Mouse (Mus musculus) lung, embryonic 14.5 days (tissue): ENCODE measurements around the gene Tacc2. TPM values are rescaled to one million over a fixed set of nuclear protein-coding genes. Genes with fewer than 3 reads are reported as not detected.

Experiments used
- ATAC-seq: fragments of 200-750 bp; cut with Nextera tagmentation; 2 replicates; pipeline ENCODE4 v1.8.0; 2017; ENCODE audit warnings: mild to moderate bottlenecking, moderate TSS enrichment, moderate library complexity; ENCODE audit not compliant: insufficient read depth
- DNase-seq: peaks from one replicate; pipeline ENCODE4 v3.0.0-alpha.2; 2015
- H3K27ac ChIP-seq: fragments of 300-500 bp; sonication (generic); 2 replicates; pipeline ENCODE4 v1.5.1; 2014; ENCODE audit warnings: low read depth, mild to moderate bottlenecking, moderate library complexity
- H3K27me3 ChIP-seq: fragments of 300-500 bp; sonication (generic); 2 replicates; pipeline ENCODE4 v1.6.1; 2014; ENCODE audit warnings: low read length, control low read depth; ENCODE audit not compliant: insufficient read depth
- H3K36me3 ChIP-seq: fragments of 300-500 bp; sonication (generic); 2 replicates; pipeline ENCODE4 v1.6.1; 2014; ENCODE audit warnings: control low read depth; ENCODE audit not compliant: insufficient read depth
- H3K4me1 ChIP-seq: fragments of 300-500 bp; sonication (generic); 2 replicates; pipeline ENCODE4 v1.6.1; 2014; ENCODE audit warnings: antibody characterized with exemption, control low read depth; ENCODE audit not compliant: insufficient read depth
- H3K4me2 ChIP-seq: fragments of 300-500 bp; sonication (generic); 2 replicates; pipeline ENCODE4 v1.6.1; 2014; ENCODE audit warnings: mild to moderate bottlenecking
- H3K4me3 ChIP-seq: fragments of 300-500 bp; sonication (generic); 2 replicates; pipeline ENCODE4 v1.5.1; 2014; ENCODE audit warnings: low read depth, low read length
- H3K9ac ChIP-seq: fragments of 300-500 bp; sonication (generic); 2 replicates; pipeline ENCODE4 v1.6.1; 2014
- H3K9me3 ChIP-seq: fragments of 300-500 bp; sonication (generic); 2 replicates; pipeline ENCODE4 v1.6.1; 2016; ENCODE audit warnings: low read depth, low read length, control low read depth
- CTCF ChIP-seq: IDR thresholded peaks from 2 replicates; pipeline ENCODE4 v1.5.1; 2016; ENCODE audit warnings: antibody characterized with exemption, low read depth
- WGBS: fragments of 180-500 bp; shearing (Covaris S2); extraction: QIAGEN DNeasy Blood & Tissue Kit; methylation state at CpG from one replicate; pipeline ENCODE4 v1.1.7; 2014; 5-methylcytosine and 5-hydroxymethylcytosine counted together
- polyA plus RNA-seq: library from polyadenylated mRNA; unstranded; fragments of >200 nt; fragmentation: Nextera tagmentation; extraction: Ambion mirVana; gene quantifications from 2 replicates; pipeline ENCODE4 v1.2.1, GENCODE M21; 2014

Gene Tacc2
- polyA plus RNA-seq, 1 experiment from 2014 or later: 32.6 TPM

DNA sequence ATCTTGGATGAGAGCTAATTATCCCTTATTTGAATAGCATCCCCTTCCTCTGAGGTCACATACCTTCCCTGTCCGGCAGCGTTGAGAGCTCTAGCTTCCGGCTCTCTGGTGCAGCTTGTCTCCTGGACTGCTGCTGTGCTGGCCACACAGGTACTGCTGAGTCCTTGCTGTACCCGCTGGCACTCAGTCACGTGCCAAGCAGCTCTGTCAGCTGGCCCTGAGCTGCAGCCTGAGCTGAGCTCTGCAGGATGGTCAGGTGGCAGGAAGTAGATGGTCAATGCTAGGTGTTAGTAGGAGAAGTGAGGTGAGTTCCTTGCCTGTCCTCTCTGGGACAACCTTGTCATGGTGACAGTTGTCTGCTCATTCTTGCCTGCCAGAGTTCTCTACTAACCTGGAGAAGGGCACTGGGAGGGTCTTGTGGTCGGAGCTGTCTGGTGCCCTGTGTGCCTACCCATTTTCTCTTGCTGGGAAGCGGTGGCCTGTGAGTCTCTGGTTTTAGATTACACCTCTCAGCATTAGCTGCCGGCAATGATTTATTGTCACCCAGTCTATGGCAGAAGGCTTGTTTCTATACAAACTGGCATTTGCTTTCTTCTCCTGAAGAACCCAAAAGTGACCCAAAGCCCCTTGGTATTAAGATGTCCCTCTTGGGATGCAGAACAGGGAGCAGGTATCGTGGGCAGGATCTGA, 143.6 kb downstream of the Tacc2 start:
- Histone ChIP-seq H3K27ac (0 out of 2 replicates have a peak overlapping the region, but pooled peaks have one; percentile 2), H3K27me3 (no peaks in the 10 kb centered on the region), H3K9ac (no peak overlapping the region), H3K36me3 (peaks cover 34% of the 10 kb centered on the region), H3K4me3 (no peak overlapping the region), H3K4me2 (no peak overlapping the region), H3K4me1 (peaks cover 4% of the 10 kb centered on the region; the same call in 1 of the 2 replicates), H3K9me3 (no peaks in the 10 kb centered on the region)
- ATAC-seq (no peak), DNase-seq (peak; percentile 11)
- TF ChIP-seq CTCF: no peak
- WGBS: 69% methylated on average over 9 of the region's 9 CpGs

DNA sequence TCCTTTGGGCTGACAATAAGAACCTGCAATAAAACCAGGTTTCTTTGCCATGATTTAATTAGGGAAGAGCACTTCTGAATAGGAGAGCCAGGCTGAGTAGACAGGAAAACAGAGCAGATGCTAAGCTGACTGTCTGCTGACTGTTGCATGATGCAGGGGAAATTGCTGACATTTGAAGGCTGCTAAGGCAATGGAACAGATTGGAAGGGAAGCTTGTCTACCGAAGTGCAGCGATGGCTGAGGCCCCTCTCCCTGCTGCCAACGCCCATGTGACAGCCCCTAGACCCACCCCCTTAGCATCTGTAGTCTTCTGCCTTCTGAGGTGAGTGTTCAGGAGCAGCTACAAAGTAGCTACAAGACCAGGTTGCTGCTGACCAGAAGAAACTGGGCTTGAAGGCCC, 148.9 kb downstream of the Tacc2 start:
- Histone ChIP-seq H3K9me3 (no peaks in the 10 kb centered on the region), H3K36me3 (peaks cover 40% of the 10 kb centered on the region), H3K4me2 (no peak overlapping the region), H3K27me3 (no peaks in the 10 kb centered on the region), H3K4me1 (peaks cover 10% of the 10 kb centered on the region; the same call in 1 of the 2 replicates), H3K4me3 (no peak overlapping the region), H3K27ac (no peak overlapping the region), H3K9ac (no peak overlapping the region)
- 56% methylated on average over 3 of the region's 3 CpGs for WGBS
- ATAC-seq: no peak
- no peak for TF ChIP-seq CTCF
- no peak for DNase-seq

DNA sequence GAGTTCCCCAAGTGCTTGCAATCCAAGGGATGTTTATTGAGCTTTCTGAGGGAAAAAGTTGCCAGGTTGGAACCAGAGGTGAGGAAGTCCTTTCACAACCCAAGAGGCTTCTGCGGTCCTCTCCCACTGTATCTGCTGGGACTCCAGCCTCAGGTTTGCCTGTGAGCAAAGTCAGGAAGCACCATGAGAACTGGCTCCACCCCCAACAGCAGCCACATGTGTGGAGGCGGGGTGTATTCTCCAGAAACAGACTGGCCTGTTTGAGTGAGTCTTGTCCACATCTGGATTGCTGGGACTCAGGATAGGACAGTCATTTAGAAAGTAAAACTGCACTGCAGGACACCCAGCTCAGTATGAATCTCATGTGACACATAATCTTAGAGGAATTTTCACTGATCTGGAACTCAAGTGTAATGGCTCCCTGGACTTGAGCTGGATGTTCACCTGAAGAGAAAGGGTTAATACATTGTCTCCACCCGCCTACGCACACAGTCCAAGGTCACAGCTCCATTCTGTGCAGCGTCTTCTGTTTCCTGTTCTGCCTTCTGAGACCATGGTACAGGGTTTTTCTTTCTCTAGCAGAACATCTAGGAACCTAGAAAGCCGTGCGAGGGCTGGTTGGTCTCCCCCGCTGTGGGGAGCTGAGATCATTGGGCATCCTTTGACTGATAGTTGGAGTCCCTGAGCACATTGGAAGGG, 149.6 kb downstream of the Tacc2 start:
- 0 out of 2 replicates have a peak overlapping the region, but pooled peaks have one; percentile 7 for H3K4me2 ChIP-seq
- H3K27me3 ChIP-seq: no peaks in the 10 kb centered on the region
- H3K36me3 ChIP-seq: peaks cover 42% of the 10 kb centered on the region
- H3K4me3 ChIP-seq: no peak overlapping the region
- peaks cover 11% of the 10 kb centered on the region; the same call in 1 of the 2 replicates for H3K4me1 ChIP-seq
- WGBS: 42% methylated on average over 8 of the region's 8 CpGs
- no peak for TF ChIP-seq CTCF
- peak overlapping the region; percentile 12; the same call in 1 of the 2 replicates for H3K27ac ChIP-seq
- H3K9me3 ChIP-seq: no peaks in the 10 kb centered on the region
- ATAC-seq (peak; percentile 43; the same call in 1 of the 2 replicates), DNase-seq (peak; percentile 61)
- H3K9ac ChIP-seq: no peak overlapping the region

DNA sequence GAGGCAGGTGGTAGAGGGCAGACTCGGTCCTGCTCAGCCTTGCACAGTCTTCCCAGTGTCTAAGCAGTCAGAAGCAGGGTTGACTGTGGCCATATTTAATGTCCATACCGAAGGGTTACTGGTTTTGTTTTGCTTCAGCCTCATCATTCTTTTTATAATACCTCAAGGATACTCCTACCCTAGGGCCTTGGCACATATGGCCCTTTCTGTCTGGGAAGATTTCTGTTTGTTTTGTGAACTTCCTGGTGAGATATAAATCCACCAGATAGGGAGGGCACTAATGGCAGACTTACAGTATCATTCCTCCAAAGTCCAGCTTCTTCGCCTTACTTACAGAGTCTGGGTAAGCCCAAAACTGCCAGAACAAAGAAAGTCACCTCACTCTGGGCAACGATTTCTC, 150.3 kb downstream of the Tacc2 start:
- H3K36me3 ChIP-seq: peaks cover 42% of the 10 kb centered on the region
- no peak overlapping the region for H3K9ac ChIP-seq
- peak overlapping the region; percentile 12; the same call in 1 of the 2 replicates for H3K27ac ChIP-seq
- WGBS: 91% methylated on average over 4 of the region's 4 CpGs
- peaks cover 11% of the 10 kb centered on the region; the same call in 1 of the 2 replicates for H3K4me1 ChIP-seq
- no peak for TF ChIP-seq CTCF
- no peak overlapping the region for H3K4me3 ChIP-seq
- DNase-seq (no peak), ATAC-seq (no peak)
- no peaks in the 10 kb centered on the region for H3K9me3 ChIP-seq
- no peaks in the 10 kb centered on the region for H3K27me3 ChIP-seq
- H3K4me2 ChIP-seq: no peak overlapping the region

DNA sequence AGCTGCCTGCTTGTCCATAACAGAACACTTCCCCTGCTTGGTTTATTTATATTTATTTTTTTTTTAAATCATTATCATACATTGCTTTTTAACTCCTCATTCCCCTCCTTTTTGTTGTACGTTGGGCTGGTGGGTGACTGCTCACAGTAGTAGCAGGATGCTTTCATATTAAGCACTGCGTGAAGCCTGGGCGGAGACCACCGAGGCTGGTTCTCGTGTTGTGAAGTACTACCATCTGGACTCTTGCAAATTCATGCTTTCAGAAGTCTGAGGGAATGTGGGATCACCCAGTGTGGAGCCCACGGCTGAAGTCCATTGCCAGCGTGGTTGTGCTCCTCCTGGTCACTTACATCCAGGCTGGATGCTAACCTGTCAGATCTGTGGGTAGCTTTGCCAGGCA, 154.6 kb downstream of the Tacc2 start:
- ATAC-seq: peak; percentile 64; the same call in 1 of the 2 replicates
- WGBS: 53% methylated on average over 7 of the region's 7 CpGs
- Histone ChIP-seq H3K36me3 (peaks cover 50% of the 10 kb centered on the region), H3K9me3 (no peaks in the 10 kb centered on the region), H3K9ac (no peak overlapping the region), H3K27ac (no peak overlapping the region), H3K4me3 (no peak overlapping the region), H3K4me1 (peaks cover 8% of the 10 kb centered on the region; the same call in 1 of the 2 replicates), H3K4me2 (no peak overlapping the region), H3K27me3 (no peaks in the 10 kb centered on the region)
- DNase-seq: peak; percentile 47
- TF ChIP-seq CTCF: no peak

DNA sequence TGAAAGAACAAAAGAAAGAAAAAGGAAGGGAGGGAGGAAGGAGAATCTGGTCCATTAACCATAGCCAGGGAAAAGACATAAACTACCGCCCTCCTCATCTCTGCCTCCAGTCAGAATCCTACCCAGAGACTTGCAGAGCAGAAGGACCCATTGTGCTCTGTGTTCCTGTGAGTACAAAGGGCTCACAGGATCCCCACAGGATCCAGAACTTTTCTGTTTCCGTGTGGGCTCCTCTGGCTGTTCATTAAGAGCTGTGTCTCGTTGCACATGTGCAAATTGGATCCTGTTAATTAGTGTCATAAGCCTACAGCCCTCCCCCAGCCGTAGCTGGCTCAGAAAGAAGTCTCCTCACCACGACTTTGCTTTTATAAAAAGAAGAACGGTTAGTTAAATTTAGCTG, 155.7 kb downstream of the Tacc2 start:
- Histone ChIP-seq H3K4me3 (no peak overlapping the region), H3K27ac (no peak overlapping the region), H3K4me1 (0 out of 2 replicates have a peak, but pooled peaks cover 4% of the 10 kb centered on the region), H3K27me3 (no peaks in the 10 kb centered on the region), H3K4me2 (no peak overlapping the region), H3K36me3 (peaks cover 56% of the 10 kb centered on the region), H3K9ac (no peak overlapping the region), H3K9me3 (no peaks in the 10 kb centered on the region)
- WGBS: 83% methylated on average over 6 of the region's 6 CpGs
- TF ChIP-seq CTCF: no peak
- ATAC-seq (no peak), DNase-seq (no peak)

DNA sequence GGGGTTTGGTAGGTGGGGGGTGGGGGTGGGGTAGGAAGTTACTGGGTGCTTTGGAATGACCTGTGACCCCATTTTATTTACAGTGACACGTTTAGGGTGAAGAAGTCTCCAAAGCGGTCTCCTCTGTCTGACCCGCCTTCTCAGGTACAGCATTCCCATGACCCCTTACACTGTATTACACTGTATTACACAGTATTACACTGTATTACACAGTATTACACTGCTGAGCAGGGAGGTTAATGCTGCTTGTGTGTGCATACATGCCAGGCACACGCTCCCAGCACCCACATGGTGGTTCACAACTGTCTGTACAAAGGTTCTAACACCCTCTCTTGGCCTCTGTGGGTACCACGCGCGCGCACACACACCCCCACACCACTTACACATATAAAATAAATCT, 156.2 kb downstream of the Tacc2 start:
- no peak for ATAC-seq
- H3K36me3 ChIP-seq: peaks cover 58% of the 10 kb centered on the region
- no peak overlapping the region for H3K9ac ChIP-seq
- 92% methylated on average over 8 of the region's 8 CpGs for WGBS
- no peak for DNase-seq
- H3K4me2 ChIP-seq: no peak overlapping the region
- H3K27ac ChIP-seq: no peak overlapping the region
- H3K9me3 ChIP-seq: no peaks in the 10 kb centered on the region
- no peak overlapping the region for H3K4me3 ChIP-seq
- 0 out of 2 replicates have a peak, but pooled peaks cover 4% of the 10 kb centered on the region for H3K4me1 ChIP-seq
- H3K27me3 ChIP-seq: no peaks in the 10 kb centered on the region
- TF ChIP-seq CTCF: no peak
